Mouse (Mus musculus) CH12F3 (cell line): ENCODE measurements around the gene Cd9.

Experiments used
- in situ Hi-C: fragments of 300-500 bp; cut with MboI; formaldehyde crosslinking; loops from 2 replicates; pipeline ENCODE4 v1.14.3; 2020; ENCODE audit warnings: low sequenced_read_pairs

The Cd9 gene

GRCm38 (mm10) chr6:125494092-125494871 lies at the start of gene Cd9:
Gene Cd9, minus strand, starts transcription at chr6:125494791.
- in situ Hi-C loops, result loop anchor here (10.0 kb wide), 1 partner anchor 69 kb away; no protein-coding TSS in a partner anchor

- in situ Hi-C loops, result no loop called here
Measured at GRCm38 (mm10) chr6:125541296-125541695, 46.7 kb upstream of the Cd9 start.

GRCm38 (mm10) chr6:125540826-125541225 lies 46.2 kb upstream of the Cd9 start:
- in situ Hi-C loops, result no loop called here

- in situ Hi-C loops, result no loop called here
Measured at GRCm38 (mm10) chr6:125540199-125540598, 45.6 kb upstream of the Cd9 start.

- in situ Hi-C loops, result no loop called here
Measured at GRCm38 (mm10) chr6:125539423-125539822, 44.8 kb upstream of the Cd9 start.

GRCm38 (mm10) chr6:125538469-125538868 lies 43.9 kb upstream of the Cd9 start:
- in situ Hi-C loops, result no loop called here

GRCm38 (mm10) chr6:125534990-125535389 lies 40.4 kb upstream of the Cd9 start:
- in situ Hi-C loops, result no loop called here

GRCm38 (mm10) chr6:125533104-125533650 lies 38.6 kb upstream of the Cd9 start:
- in situ Hi-C loops, result no loop called here

- in situ Hi-C loops, result no loop called here
Measured at GRCm38 (mm10) chr6:125529479-125529878, 34.9 kb upstream of the Cd9 start.

GRCm38 (mm10) chr6:125528614-125529200 lies 34.1 kb upstream of the Cd9 start:
- in situ Hi-C loops, result no loop called here

- in situ Hi-C loops, result no loop called here
Measured at GRCm38 (mm10) chr6:125526066-125526465, 31.5 kb upstream of the Cd9 start.

- in situ Hi-C loops, result no loop called here
Measured at GRCm38 (mm10) chr6:125524027-125524426, 29.4 kb upstream of the Cd9 start.

- in situ Hi-C loops, result no loop called here
Measured at GRCm38 (mm10) chr6:125521558-125522193, 27.1 kb upstream of the Cd9 start.

GRCm38 (mm10) chr6:125515503-125516315 lies 21.1 kb upstream of the Cd9 start:
- in situ Hi-C loops, result no loop called here

GRCm38 (mm10) chr6:125512950-125513596 lies 18.5 kb upstream of the Cd9 start:
- in situ Hi-C loops, result no loop called here

- in situ Hi-C loops, result no loop called here
Measured at GRCm38 (mm10) chr6:125511196-125511595, 16.6 kb upstream of the Cd9 start.

GRCm38 (mm10) chr6:125510645-125511044 lies 16.1 kb upstream of the Cd9 start:
- in situ Hi-C loops, result no loop called here

GRCm38 (mm10) chr6:125509783-125510182 lies 15.2 kb upstream of the Cd9 start:
- in situ Hi-C loops, result no loop called here

GRCm38 (mm10) chr6:125506427-125506826 lies 11.8 kb upstream of the Cd9 start:
- in situ Hi-C loops, result no loop called here

GRCm38 (mm10) chr6:125504622-125505355 lies 10.2 kb upstream of the Cd9 start:
- in situ Hi-C loops, result no loop called here
